Mouse (Mus musculus) stomach, adult 2 months (tissue): ENCODE results near the gene Gm16253. TPM values are rescaled to one million over a fixed set of nuclear protein-coding genes. Genes with fewer than 3 reads are reported as not detected.

Experiments used
- polyA plus RNA-seq: library from polyadenylated mRNA; depleted of rRNA; stranded (reverse); fragments of >200 nt; gene quantifications from 2 replicates; pipeline ENCODE4 v1.2.3, GENCODE M21; 2012; rRNA removed

Gm16253 gene
- 0.48 TPM in 1 of 2 replicates, not detected in the other for polyA plus RNA-seq

GRCm38 (mm10) chr3:96576690-96577541 is at the start of gene Gm16253:
Gm16253 (plus strand) TSS chr3:96576984.

DNA sequence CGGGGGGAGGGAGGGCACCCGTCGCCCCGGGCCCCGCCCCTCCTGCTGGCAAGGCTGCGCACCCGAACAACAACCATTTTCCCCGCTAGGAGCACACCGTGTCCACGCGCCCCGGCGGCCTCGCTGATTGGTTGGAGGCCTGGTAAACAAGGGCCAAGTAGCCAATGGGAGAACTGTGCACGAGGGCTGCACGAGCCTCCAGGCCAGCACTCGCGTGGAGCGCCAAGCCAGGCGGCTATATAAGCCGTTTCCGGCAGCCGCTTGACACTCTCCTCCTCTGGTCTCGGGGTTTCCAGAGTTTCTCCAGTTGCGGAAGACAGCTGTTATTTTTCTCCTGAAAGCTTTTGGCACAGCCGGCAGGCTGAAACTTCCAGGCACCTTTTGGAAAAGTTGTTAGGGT is 19.1 kb upstream of the Gm16253 start, which contains the start of gene Txnip:
Gene Txnip, plus strand, starts transcription at position 264 of the 400 bp plus-strand sequence.

GRCm38 (mm10) chr3:96593790-96594560 is 17.2 kb downstream of the Gm16253 start, which contains the start of gene Polr3gl:
Polr3gl (minus strand) TSS chr3:96594181.

DNA sequence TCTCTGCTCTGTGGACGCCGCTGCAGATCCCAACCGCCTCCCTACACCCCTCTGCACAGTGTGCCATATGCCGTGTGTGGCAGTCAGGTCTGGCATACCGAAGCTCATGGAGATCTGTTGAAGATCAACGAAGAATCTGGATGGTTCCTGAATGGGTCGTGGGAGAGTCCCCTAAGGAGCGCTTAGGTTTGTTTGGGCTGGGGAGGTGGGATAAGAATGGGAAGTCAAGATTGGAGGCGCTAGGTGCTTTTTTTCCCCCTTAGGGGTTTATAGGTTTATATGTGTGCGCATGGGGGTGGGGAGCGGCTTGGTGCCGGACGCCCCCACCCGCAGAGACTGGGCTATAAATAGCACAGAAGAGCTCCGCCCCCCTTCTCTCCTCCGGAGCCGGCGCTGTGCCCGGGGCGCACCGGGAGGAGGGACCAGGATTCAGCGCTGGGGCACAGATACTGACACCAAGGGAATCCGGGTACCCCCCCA is 19.5 kb downstream of the Gm16253 start, which contains the start of gene Ankrd34a:
Gene Ankrd34a, plus strand, starts transcription at position 409 of the 480 bp plus-strand sequence.

GRCm38 (mm10) chr3:96600639-96601250 is 24.0 kb downstream of the Gm16253 start, which contains the start of gene Lix1l:
Lix1l (plus strand) TSS chr3:96601149.

GRCm38 (mm10) chr3:96629729-96630600 is 53.2 kb downstream of the Gm16253 start, which contains the start of gene Rbm8a:
Rbm8a (plus strand) TSS chr3:96629933.

Other genes with a start within 250 kb of the Gm16253 start
- gene BC107364, start 124.7 kb upstream of the Gm16253 start, polyA plus RNA-seq = 0.11 and 0.22 TPM in 2 replicates
- 5.6 and 7.5 TPM in 2 replicates for gene Hfe2, start 51.8 kb upstream of the Gm16253 start, polyA plus RNA-seq
- gene Txnip, start 19.0 kb upstream of the Gm16253 start, polyA plus RNA-seq = 353 and 474 TPM in 2 replicates
- 4.2 and 4.9 TPM in 2 replicates for gene Polr3gl, start 17.2 kb downstream of the Gm16253 start, polyA plus RNA-seq
- gene Ankrd34a, start 19.7 kb downstream of the Gm16253 start, polyA plus RNA-seq = 0.85 and 1.1 TPM in 2 replicates
- 4.0 and 6.1 TPM in 2 replicates for gene Lix1l, start 24.2 kb downstream of the Gm16253 start, polyA plus RNA-seq
- gene Rbm8a, start 52.9 kb downstream of the Gm16253 start, polyA plus RNA-seq = 0.35 and 0.47 TPM in 2 replicates
- 7.7 and 11.7 TPM in 2 replicates for gene Pex11b, start 58.4 kb downstream of the Gm16253 start, polyA plus RNA-seq
- 0.04 TPM in 1 of 2 replicates, not detected in the other for gene Gm42957, start 58.5 kb downstream of the Gm16253 start, polyA plus RNA-seq
- 0.46 and 1.5 TPM in 2 replicates for gene Itga10, start 68.6 kb downstream of the Gm16253 start, polyA plus RNA-seq
- 2.9 and 3.7 TPM in 2 replicates for gene Ankrd35, start 93.1 kb downstream of the Gm16253 start, polyA plus RNA-seq
- 20.9 and 23.0 TPM in 2 replicates for gene Pias3, start 119.4 kb downstream of the Gm16253 start, polyA plus RNA-seq
- gene Nudt17, start 131.6 kb downstream of the Gm16253 start, polyA plus RNA-seq = 4.9 and 6.6 TPM in 2 replicates
- 7.7 and 8.8 TPM in 2 replicates for gene Polr3c, start 150.6 kb downstream of the Gm16253 start, polyA plus RNA-seq
- gene Rnf115, start 150.7 kb downstream of the Gm16253 start, polyA plus RNA-seq = 3.2 and 3.8 TPM in 2 replicates